Mouse (Mus musculus): Measurements from ENCODE around the gene Ipo11.
A peak's percentile ranks its signal among the peaks of the same experiment; 100 is the strongest.

DNA sequence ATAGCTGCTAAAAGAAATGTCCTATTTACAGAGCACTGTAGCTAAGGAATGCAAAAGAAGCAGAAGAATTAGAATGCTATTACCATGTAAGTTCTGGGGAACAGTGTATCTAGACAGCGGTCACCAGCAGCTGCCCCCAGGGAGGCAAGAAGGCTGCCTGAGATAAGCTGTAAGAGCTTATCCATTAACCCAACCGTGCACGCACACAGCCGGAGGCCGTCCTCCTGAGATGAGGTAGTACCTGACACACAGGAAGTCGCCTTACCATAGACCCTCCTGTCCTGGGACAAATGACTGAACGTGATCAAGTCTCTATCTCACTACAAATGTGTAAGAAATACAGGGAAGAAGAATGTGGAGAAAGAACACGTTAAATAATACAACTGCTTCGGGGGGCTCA, 43.6 kb downstream of the Ipo11 start:
- TF ChIP-seq CTCF (IDR thresholded peaks at IDR 0.05; ENCODE audit: low read depth) (no peak), EP300 (IDR thresholded peaks at IDR 0.05; ENCODE audit: low read depth) (peak; percentile 99)
